Mouse (Mus musculus) limb, embryonic 15.5 days (tissue): ENCODE results near the gene Mecom. TPM values are rescaled to one million over a fixed set of nuclear protein-coding genes. Genes with fewer than 3 reads are reported as not detected.

Experiments used
- ATAC-seq: fragments of 200-750 bp; cut with Nextera tagmentation; 2 replicates; pipeline ENCODE4 v1.8.0; 2017; ENCODE audit warnings: low read depth, moderate TSS enrichment; ENCODE audit not compliant: insufficient number of reproducible peaks, low FRiP score, low TSS enrichment
- H3K27ac ChIP-seq: fragments of 300-500 bp; sonication (generic); 2 replicates; pipeline ENCODE4 v1.5.1; 2015; ENCODE audit warnings: moderate library complexity, mild to moderate bottlenecking, inconsistent platforms
- H3K27me3 ChIP-seq: fragments of 300-500 bp; sonication (generic); 2 replicates; pipeline ENCODE4 v1.6.1; 2015; ENCODE audit warnings: inconsistent platforms
- H3K36me3 ChIP-seq: fragments of 300-500 bp; sonication (generic); 2 replicates; pipeline ENCODE4 v1.6.1; 2015; ENCODE audit warnings: inconsistent platforms
- H3K4me1 ChIP-seq: fragments of 300-500 bp; sonication (generic); 2 replicates; pipeline ENCODE4 v1.6.1; 2015; ENCODE audit warnings: inconsistent platforms
- H3K4me2 ChIP-seq: fragments of 300-500 bp; sonication (generic); 2 replicates; pipeline ENCODE4 v1.6.1; 2015; ENCODE audit warnings: mild to moderate bottlenecking, inconsistent platforms
- H3K4me3 ChIP-seq: fragments of 300-500 bp; sonication (generic); 2 replicates; pipeline ENCODE4 v1.5.1; 2015; ENCODE audit warnings: mild to moderate bottlenecking, inconsistent platforms
- H3K9ac ChIP-seq: fragments of 300-500 bp; sonication (generic); 2 replicates; pipeline ENCODE4 v1.6.1; 2015; ENCODE audit warnings: inconsistent platforms
- H3K9me3 ChIP-seq: fragments of 300-500 bp; sonication (generic); 2 replicates; pipeline ENCODE4 v1.6.1; 2016; ENCODE audit warnings: inconsistent platforms
- WGBS: fragments of 180-500 bp; shearing (Covaris S2); methylation state at CpG from one replicate; pipeline ENCODE4 v1.1.7; 2015; 5-methylcytosine and 5-hydroxymethylcytosine counted together
- polyA plus RNA-seq: library from polyadenylated mRNA; unstranded; fragments of >200 nt; fragmentation: Nextera tagmentation; extraction: Ambion mirVana; gene quantifications from 2 replicates; pipeline ENCODE4 v1.2.1, GENCODE M21; 2015

Mecom gene
- polyA plus RNA-seq, 1 experiment from 2014 or later = 38.4 TPM

GRCm38 (mm10) chr3:30209131-30209530 is 338.7 kb downstream of the Mecom start:
- ATAC-seq = no peak
- Histone ChIP-seq H3K4me2 (no peak overlapping the region), H3K4me3 (no peak overlapping the region), H3K9ac (no peak overlapping the region), H3K4me1 (peaks cover 18% of the 10 kb centered on the region), H3K36me3 (no peaks in the 10 kb centered on the region), H3K27me3 (no peaks in the 10 kb centered on the region), H3K27ac (no peak overlapping the region), H3K9me3 (no peaks in the 10 kb centered on the region)

DNA sequence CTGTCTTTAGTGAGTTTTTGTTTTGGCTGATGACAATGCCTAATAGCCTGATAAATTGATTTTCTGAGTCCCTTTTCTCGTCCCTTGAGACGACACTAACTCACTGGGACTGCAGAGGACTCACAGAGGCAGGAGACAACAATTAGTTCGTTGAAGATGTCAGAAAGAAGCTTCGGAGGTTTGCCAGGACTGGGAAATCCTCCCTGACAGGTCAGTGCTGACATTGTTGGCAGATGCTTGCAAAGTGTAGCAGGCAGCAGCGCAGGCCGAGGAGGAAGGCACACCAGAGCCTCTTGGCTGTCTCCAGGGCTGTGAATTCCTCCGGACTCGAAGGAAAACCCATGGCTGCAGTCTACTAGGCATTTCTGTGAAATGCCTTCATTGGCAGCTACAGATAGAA is 339.9 kb downstream of the Mecom start:
- Histone ChIP-seq H3K4me1 (peaks cover 8% of the 10 kb centered on the region; the same call in 1 of the 2 replicates), H3K9ac (no peak overlapping the region), H3K9me3 (no peaks in the 10 kb centered on the region), H3K27ac (no peak overlapping the region), H3K4me2 (no peak overlapping the region), H3K27me3 (no peaks in the 10 kb centered on the region), H3K36me3 (no peaks in the 10 kb centered on the region), H3K4me3 (no peak overlapping the region)
- no peak for ATAC-seq
- WGBS = 47% methylated on average over 8 of the region's 8 CpGs

- no peak overlapping the region for H3K4me2 ChIP-seq
- H3K36me3 ChIP-seq = no peaks in the 10 kb centered on the region
- H3K4me3 ChIP-seq = no peak overlapping the region
- no peak for ATAC-seq
- WGBS = 39% methylated on average over 5 of the region's 5 CpGs
- no peak overlapping the region for H3K9ac ChIP-seq
- H3K4me1 ChIP-seq = peaks cover 8% of the 10 kb centered on the region; the same call in 1 of the 2 replicates
- no peaks in the 10 kb centered on the region for H3K27me3 ChIP-seq
- no peaks in the 10 kb centered on the region for H3K9me3 ChIP-seq
- 0 out of 2 replicates have a peak overlapping the region, but pooled peaks have one; percentile 1 for H3K27ac ChIP-seq
Measured at GRCm38 (mm10) chr3:30207431-30207830, 340.4 kb downstream of the Mecom start.

GRCm38 (mm10) chr3:30206123-30206522 is 341.7 kb downstream of the Mecom start:
- 54% methylated on average over 8 of the region's 8 CpGs for WGBS
- Histone ChIP-seq H3K27me3 (no peaks in the 10 kb centered on the region), H3K27ac (no peak overlapping the region), H3K4me1 (peaks cover 8% of the 10 kb centered on the region; the same call in 1 of the 2 replicates), H3K4me2 (no peak overlapping the region), H3K9ac (no peak overlapping the region), H3K4me3 (no peak overlapping the region), H3K9me3 (no peaks in the 10 kb centered on the region), H3K36me3 (no peaks in the 10 kb centered on the region)
- ATAC-seq = no peak

GRCm38 (mm10) chr3:30203764-30204163 is 344.0 kb downstream of the Mecom start:
- WGBS = 81% methylated on average over 2 of the region's 2 CpGs
- Histone ChIP-seq H3K9ac (no peak overlapping the region), H3K27me3 (no peaks in the 10 kb centered on the region), H3K4me2 (no peak overlapping the region), H3K4me1 (peaks cover 8% of the 10 kb centered on the region; the same call in 1 of the 2 replicates), H3K27ac (no peak overlapping the region), H3K36me3 (no peaks in the 10 kb centered on the region), H3K9me3 (no peaks in the 10 kb centered on the region), H3K4me3 (no peak overlapping the region)
- no peak for ATAC-seq

DNA sequence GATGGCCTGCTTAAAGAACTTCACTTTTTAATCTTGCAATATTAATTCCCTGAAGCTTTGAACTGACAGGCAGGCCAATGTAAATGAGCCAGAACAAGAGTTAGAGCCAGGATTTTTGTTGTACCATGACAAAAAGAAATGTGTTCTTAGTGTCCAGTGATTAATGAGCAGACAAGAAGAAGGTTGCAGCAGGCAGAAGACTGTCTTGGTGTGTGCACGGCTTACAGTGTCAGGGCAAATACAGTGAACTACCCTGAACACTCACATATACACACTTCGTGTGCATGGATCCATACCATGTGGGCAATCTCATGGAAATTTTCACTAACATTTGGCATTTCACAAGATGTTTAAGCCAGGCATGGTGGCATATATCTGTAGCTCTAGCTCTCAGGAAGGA is 349.0 kb downstream of the Mecom start:
- Histone ChIP-seq H3K9me3 (no peaks in the 10 kb centered on the region), H3K27ac (no peak overlapping the region), H3K9ac (no peak overlapping the region), H3K36me3 (no peaks in the 10 kb centered on the region), H3K4me3 (no peak overlapping the region), H3K4me2 (no peak overlapping the region), H3K4me1 (no peaks in the 10 kb centered on the region), H3K27me3 (no peaks in the 10 kb centered on the region)
- no peak for ATAC-seq
- WGBS = 80% methylated on average over 2 of the region's 2 CpGs

GRCm38 (mm10) chr3:30198227-30198626 is 349.6 kb downstream of the Mecom start:
- Histone ChIP-seq H3K4me2 (no peak overlapping the region), H3K4me1 (no peaks in the 10 kb centered on the region), H3K27ac (no peak overlapping the region), H3K27me3 (no peaks in the 10 kb centered on the region), H3K9me3 (no peaks in the 10 kb centered on the region), H3K4me3 (no peak overlapping the region), H3K9ac (no peak overlapping the region), H3K36me3 (no peaks in the 10 kb centered on the region)
- no peak for ATAC-seq
- 58% methylated on average over 5 of the region's 5 CpGs for WGBS

DNA sequence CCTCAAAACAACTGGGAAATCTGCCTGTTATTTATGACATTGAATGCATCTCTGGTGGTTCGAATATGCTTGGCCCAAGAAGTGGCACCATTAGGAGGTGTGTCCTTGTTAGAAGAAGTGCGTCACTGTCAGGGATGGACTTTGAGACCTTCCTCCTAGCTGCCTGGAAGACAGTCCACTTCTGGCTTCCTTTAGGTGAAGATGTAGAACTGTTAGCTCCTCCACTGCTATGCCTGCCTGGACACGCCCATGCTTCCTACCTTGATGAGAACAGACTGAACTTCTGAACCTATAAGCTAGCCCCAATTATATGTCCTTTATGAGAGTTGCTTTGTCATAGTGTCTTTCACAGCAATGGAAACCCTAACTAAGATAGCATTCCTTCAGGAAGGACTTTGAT is 352.6 kb downstream of the Mecom start:
- Histone ChIP-seq H3K4me2 (no peak overlapping the region), H3K4me1 (no peaks in the 10 kb centered on the region), H3K27me3 (no peaks in the 10 kb centered on the region), H3K9ac (no peak overlapping the region), H3K4me3 (no peak overlapping the region), H3K36me3 (no peaks in the 10 kb centered on the region), H3K27ac (no peak overlapping the region), H3K9me3 (no peaks in the 10 kb centered on the region)
- 91% methylated on average over 3 of the region's 3 CpGs for WGBS
- ATAC-seq = no peak

- 41% methylated on average over 12 of the region's 12 CpGs for WGBS
- Histone ChIP-seq H3K9ac (no peak overlapping the region), H3K9me3 (no peaks in the 10 kb centered on the region), H3K4me2 (no peak overlapping the region), H3K27ac (no peak overlapping the region), H3K4me3 (no peak overlapping the region), H3K27me3 (no peaks in the 10 kb centered on the region), H3K4me1 (peaks cover 6% of the 10 kb centered on the region; the same call in 1 of the 2 replicates), H3K36me3 (no peaks in the 10 kb centered on the region)
- ATAC-seq = no peak
Measured at GRCm38 (mm10) chr3:30192294-30193007, 355.4 kb downstream of the Mecom start.

DNA sequence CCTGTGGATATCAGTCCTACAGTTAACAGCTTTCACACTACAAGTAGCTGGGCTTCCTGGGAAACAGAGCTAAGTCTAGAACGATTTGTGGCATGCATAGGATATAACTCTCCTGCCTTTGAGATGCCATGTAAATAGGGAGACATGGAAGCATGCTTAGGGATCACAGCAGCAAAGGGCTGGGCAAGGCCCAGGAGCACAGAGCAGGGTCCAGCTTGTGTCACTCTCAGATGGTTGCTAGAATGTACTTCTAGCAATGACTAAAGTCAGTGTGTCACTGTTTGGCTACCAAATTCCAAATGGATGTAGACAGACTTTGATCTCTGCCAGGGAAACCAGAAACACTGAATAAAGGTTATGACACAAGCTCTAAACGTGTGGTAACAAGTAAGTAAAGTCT is 358.5 kb downstream of the Mecom start:
- H3K9ac ChIP-seq = no peak overlapping the region
- ATAC-seq = no peak
- no peaks in the 10 kb centered on the region for H3K27me3 ChIP-seq
- H3K4me2 ChIP-seq = no peak overlapping the region
- H3K4me3 ChIP-seq = no peak overlapping the region
- no peak overlapping the region for H3K27ac ChIP-seq
- WGBS = 61% methylated on average over 2 of the region's 2 CpGs
- no peaks in the 10 kb centered on the region for H3K36me3 ChIP-seq
- H3K4me1 ChIP-seq = peaks cover 6% of the 10 kb centered on the region; the same call in 1 of the 2 replicates
- H3K9me3 ChIP-seq = no peaks in the 10 kb centered on the region

GRCm38 (mm10) chr3:30187812-30188469 is 359.9 kb downstream of the Mecom start:
- Histone ChIP-seq H3K9me3 (no peaks in the 10 kb centered on the region), H3K4me2 (no peak overlapping the region), H3K4me3 (no peak overlapping the region), H3K4me1 (peaks cover 6% of the 10 kb centered on the region; the same call in 1 of the 2 replicates), H3K36me3 (no peaks in the 10 kb centered on the region), H3K9ac (no peak overlapping the region), H3K27me3 (no peaks in the 10 kb centered on the region), H3K27ac (no peak overlapping the region)
- no peak for ATAC-seq
- WGBS = 46% methylated on average over 5 of the region's 5 CpGs

DNA sequence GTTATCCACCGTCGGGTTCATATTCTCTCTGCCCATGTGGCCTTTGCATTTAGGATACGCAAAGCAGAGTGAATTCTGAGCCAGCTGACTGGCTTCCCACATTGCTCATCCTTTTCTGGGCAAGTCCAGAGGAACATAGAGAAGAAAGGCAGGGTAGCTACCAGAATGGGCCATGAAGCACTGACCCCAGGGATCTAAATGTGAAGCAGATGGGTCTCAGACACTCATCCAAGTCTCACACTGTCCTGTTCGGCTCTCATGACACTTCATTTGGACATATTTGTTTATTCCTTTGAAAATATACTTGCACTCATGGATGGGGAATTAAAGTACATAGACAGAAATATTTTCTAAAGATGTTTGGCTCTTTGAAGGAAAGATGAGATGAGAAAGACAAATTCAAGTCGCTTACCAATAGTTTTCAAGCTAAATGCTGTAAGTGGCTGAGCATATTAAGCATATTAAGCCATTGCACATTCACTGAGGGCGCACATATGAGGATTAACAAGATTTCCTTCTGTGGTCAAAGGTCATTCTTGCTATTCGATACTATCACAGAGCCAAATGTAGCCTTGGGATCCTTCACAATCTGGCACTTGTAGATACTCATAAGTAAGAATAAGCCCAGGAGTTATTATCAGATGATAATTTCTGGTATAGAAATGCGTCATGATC is 365.9 kb downstream of the Mecom start:
- H3K4me1 ChIP-seq = no peaks in the 10 kb centered on the region
- no peak overlapping the region for H3K27ac ChIP-seq
- no peaks in the 10 kb centered on the region for H3K9me3 ChIP-seq
- no peak overlapping the region for H3K4me2 ChIP-seq
- no peaks in the 10 kb centered on the region for H3K36me3 ChIP-seq
- H3K27me3 ChIP-seq = no peaks in the 10 kb centered on the region
- WGBS = 86% methylated on average over 8 of the region's 8 CpGs
- H3K4me3 ChIP-seq = no peak overlapping the region
- H3K9ac ChIP-seq = no peak overlapping the region
- ATAC-seq = no peak
